Mouse (Mus musculus): Measurements from ENCODE around the gene Wdr59. TPM values are rescaled to one million over a fixed set of nuclear protein-coding genes. Genes with fewer than 3 reads are reported as not detected.

The Wdr59 gene
- polyA plus RNA-seq (2016; fragmentation: Nextera tagmentation; extraction: Ambion mirVana) = 5.4 and 6.6 TPM in 2 replicates

DNA sequence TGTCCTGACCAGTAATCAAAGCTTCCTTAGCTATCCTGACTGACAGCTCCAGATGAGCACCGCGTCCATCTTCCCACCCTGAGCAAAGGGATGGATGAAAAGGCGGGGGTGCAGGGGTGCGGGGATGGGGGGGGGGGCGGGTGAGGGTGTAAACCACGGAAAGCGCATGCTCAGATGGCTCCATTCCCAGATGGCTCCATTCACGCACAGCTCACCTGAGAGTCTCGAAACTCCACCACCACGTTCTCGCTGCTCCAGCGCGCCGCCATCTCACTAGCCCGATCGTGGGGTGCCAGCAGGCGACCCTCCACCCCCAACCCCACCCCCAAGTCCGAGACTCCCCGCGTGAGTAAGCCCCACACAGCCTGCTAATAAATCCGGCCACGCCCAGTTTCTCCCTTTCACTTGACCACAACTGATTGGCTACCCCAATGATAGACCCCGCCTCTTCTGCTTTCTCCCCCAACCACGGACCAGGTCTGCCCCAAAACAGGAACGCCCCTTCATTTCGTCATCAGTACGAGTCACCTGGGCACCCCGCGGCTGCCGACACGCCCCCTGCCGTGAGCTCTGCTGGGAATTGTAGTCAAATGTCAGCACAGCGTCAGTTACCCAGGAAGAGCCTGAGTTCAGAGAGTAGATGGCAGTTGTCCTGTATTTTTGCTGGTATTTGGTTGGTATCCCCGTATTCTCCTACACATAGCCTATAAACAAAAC, at the start of gene Wdr59:
Wdr59 (minus strand) TSS at position 380 of the 717 bp plus-strand sequence.
- Histone ChIP-seq H3K36me3 (replicated peaks) (peaks cover 4% of the 10 kb centered on the region; the same call in 1 of the 2 replicates), H3K4me1 (peaks cover 13% of the 10 kb centered on the region), H3K27me3 (replicated peaks; ENCODE audit: low read depth, poor library complexity, severe bottlenecking) (no peaks in the 10 kb centered on the region), H3K27ac (replicated peaks) (peak within 1 kb of the TSS; percentile 85), H3K4me3 (peak within 1 kb of the TSS; percentile 89), H3K9me3 (no peaks in the 10 kb centered on the region)
- DNase-seq (ENCODE audit: low spot score) = peak; percentile 97
- WGBS = under 1% methylated on average over 34 of the region's 34 CpGs

DNA sequence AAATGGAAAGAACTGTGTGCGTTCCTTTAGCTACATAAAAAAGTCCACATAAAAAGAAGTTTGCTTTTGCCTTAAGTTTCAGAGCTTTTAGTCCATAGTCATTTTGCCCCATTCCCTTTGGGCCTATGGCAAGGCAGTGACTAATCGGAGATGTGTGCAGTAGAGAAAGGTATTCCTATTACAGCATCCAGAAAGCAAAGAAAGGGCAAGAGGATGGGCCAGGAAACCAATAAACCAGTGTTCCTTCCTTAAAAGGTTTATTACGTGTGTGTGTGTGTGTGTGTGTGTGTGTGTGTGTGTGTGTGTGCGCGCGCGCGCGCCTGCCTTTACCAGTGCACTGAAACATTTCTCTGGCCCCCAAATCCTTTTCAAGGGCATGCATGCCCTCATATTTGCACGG, 49.8 kb upstream of the Wdr59 start:
- WGBS = 93% methylated on average over 10 of the region's 10 CpGs
- Histone ChIP-seq H3K36me3 (replicated peaks) (peaks cover 30% of the 10 kb centered on the region), H3K27me3 (replicated peaks; ENCODE audit: low read depth, poor library complexity, severe bottlenecking) (no peaks in the 10 kb centered on the region), H3K4me1 (peaks cover 44% of the 10 kb centered on the region), H3K27ac (replicated peaks) (no peak overlapping the region), H3K9me3 (no peaks in the 10 kb centered on the region), H3K4me3 (no peak overlapping the region)
- DNase-seq (ENCODE audit: low spot score) = no peak

DNA sequence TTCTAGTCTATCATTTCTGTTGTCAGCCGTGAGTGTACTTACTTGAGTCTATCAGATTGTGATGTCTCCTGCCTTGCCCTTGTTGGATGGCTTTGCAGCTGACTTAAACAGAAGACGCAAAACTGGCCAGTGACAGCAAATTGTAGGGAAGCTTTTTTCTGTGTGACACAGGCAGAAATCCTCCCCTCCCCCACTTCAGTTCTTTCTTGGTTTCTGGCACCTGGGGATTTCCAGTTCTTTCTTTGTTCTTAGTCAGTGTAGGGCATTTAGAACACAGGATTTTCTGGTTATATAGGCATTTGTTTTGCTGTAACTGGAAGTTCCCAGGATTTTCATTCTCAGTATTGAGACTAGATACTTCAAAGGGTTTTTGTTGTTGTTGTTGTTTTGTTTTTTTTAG, 48.5 kb upstream of the Wdr59 start:
- no peak for DNase-seq (ENCODE audit: low spot score)
- H3K4me1 ChIP-seq = peaks cover 55% of the 10 kb centered on the region
- H3K27ac ChIP-seq (replicated peaks) = no peak overlapping the region
- H3K4me3 ChIP-seq = no peak overlapping the region
- H3K27me3 ChIP-seq (replicated peaks; ENCODE audit: low read depth, poor library complexity, severe bottlenecking) = no peaks in the 10 kb centered on the region
- no peaks in the 10 kb centered on the region for H3K9me3 ChIP-seq
- H3K36me3 ChIP-seq (replicated peaks) = peaks cover 20% of the 10 kb centered on the region; the same call in 1 of the 2 replicates
- WGBS = 66% methylated on average over 2 of the region's 2 CpGs

DNA sequence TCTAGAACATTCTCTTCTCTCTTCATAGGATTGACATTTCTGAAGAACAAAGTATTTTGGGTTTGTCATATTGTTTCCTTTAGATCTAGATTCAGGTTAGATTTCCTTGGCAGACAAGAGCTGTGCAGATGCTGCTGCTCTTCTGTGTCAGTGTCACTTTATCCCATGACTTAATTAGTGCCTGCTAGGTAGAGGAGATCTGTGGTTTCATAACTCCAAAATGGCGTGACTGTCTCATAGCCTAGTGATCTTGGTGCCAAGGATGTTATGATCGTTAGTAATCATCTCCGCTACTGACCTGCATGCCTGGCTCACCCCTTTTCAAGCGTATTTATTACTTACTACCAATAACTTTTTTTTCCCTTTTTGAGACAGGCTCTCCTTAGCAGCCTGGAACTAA, 48.0 kb upstream of the Wdr59 start:
- WGBS = 89% methylated on average over 4 of the region's 4 CpGs
- Histone ChIP-seq H3K4me3 (no peak overlapping the region), H3K36me3 (replicated peaks) (peaks cover 16% of the 10 kb centered on the region; the same call in 1 of the 2 replicates), H3K9me3 (no peaks in the 10 kb centered on the region), H3K4me1 (peaks cover 55% of the 10 kb centered on the region), H3K27ac (replicated peaks) (no peak overlapping the region), H3K27me3 (replicated peaks; ENCODE audit: low read depth, poor library complexity, severe bottlenecking) (no peaks in the 10 kb centered on the region)
- no peak for DNase-seq (ENCODE audit: low spot score)

DNA sequence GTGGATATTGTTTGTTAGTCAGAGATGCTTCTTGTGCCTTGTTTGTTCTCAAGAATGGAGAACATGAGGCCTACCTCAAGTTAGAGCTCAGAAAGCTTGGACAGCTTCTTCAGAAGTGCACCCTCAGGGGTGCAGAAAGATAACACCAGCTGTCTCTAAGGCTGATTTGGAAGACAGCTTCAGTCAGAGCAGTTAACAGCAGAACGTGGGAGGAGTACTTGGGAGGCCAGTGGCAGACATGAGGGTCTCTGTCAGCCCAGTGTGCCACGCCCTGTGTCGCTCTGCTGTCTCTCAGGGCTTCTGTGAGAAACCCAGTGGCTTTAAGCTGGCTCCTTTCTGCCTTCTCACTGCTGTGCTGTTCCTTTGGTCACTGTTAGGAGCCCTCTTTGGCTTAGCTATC, 46.1 kb upstream of the Wdr59 start:
- Histone ChIP-seq H3K4me1 (peaks cover 48% of the 10 kb centered on the region), H3K4me3 (no peak overlapping the region), H3K9me3 (no peaks in the 10 kb centered on the region), H3K36me3 (replicated peaks) (peaks cover 12% of the 10 kb centered on the region; the same call in 1 of the 2 replicates), H3K27ac (replicated peaks) (peak overlapping the region; percentile 25; the same call in 1 of the 2 replicates), H3K27me3 (replicated peaks; ENCODE audit: low read depth, poor library complexity, severe bottlenecking) (no peaks in the 10 kb centered on the region)
- 68% methylated on average over 3 of the region's 3 CpGs for WGBS
- no peak for DNase-seq (ENCODE audit: low spot score)

DNA sequence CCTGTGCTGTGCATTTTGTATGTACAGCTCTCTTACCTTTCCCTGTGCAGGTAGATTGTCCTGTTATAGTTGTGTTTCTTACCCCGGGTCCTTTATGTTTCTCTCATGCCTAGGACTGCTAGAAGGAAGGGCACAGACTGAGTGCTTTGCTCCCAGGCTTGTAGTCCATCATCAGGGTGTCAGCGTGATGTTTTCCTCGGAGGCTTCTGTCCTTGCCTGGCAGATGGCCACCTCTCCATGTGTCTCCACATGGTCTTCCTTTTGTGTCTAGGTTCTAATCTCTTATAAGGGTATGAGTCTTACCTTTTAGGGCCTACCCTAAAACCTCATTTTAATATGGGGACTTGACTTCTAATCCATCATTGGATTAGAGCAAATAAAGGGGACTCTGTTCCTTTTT, 45.7 kb upstream of the Wdr59 start:
- Histone ChIP-seq H3K27ac (replicated peaks) (no peak overlapping the region), H3K4me3 (no peak overlapping the region), H3K4me1 (peaks cover 44% of the 10 kb centered on the region), H3K9me3 (no peaks in the 10 kb centered on the region), H3K27me3 (replicated peaks; ENCODE audit: low read depth, poor library complexity, severe bottlenecking) (no peaks in the 10 kb centered on the region), H3K36me3 (replicated peaks) (peaks cover 12% of the 10 kb centered on the region; the same call in 1 of the 2 replicates)
- 83% methylated on average over 3 of the region's 3 CpGs for WGBS
- DNase-seq (ENCODE audit: low spot score) = no peak

DNA sequence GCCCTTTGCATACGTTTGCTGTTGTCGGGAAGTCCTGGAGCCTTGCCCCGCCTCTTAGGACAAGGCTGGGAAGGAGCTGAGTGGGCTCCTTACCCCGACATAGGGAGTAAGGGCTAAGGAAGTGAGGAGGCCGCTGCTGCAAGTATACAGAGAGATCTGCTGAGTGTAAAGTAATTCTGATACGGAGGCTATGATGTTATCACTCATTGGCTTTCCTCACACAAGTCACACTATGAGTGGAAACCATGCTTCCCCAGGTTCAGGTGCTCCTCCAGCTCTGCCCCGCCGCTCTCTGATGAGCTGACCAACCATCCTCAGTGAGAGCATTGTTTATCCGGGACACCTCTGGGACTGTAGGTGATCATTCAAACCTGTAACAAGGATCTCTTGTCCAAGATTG, 44.4 kb upstream of the Wdr59 start:
- DNase-seq (ENCODE audit: low spot score) = no peak
- H3K4me1 ChIP-seq = peaks cover 34% of the 10 kb centered on the region
- H3K9me3 ChIP-seq = no peaks in the 10 kb centered on the region
- H3K27me3 ChIP-seq (replicated peaks; ENCODE audit: low read depth, poor library complexity, severe bottlenecking) = no peaks in the 10 kb centered on the region
- H3K27ac ChIP-seq (replicated peaks) = no peak overlapping the region
- 72% methylated on average over 9 of the region's 9 CpGs for WGBS
- H3K36me3 ChIP-seq (replicated peaks) = peaks cover 15% of the 10 kb centered on the region; the same call in 1 of the 2 replicates
- H3K4me3 ChIP-seq = no peak overlapping the region

DNA sequence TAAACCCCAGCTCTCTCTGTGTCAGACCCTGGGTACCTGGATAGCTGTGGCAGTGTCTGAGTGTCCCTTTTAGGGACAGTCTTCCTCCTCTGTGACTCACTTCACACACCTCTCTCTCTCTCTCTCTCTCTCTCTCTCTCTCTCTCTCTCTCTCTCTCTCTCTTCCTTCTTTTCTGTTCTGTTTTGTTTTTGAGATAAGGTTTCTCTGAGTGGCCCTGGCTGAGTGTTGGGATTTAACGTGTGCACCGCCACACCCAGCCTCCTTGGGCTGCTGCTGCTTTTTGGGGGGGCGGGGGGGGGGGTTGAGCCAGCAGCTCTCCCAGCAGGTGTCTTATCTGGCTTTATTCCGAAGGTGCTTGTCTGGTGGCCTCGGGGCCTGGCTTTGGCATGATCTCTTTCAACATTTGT, 43.9 kb upstream of the Wdr59 start:
- Histone ChIP-seq H3K4me1 (peaks cover 34% of the 10 kb centered on the region), H3K4me3 (no peak overlapping the region), H3K27me3 (replicated peaks; ENCODE audit: low read depth, poor library complexity, severe bottlenecking) (no peaks in the 10 kb centered on the region), H3K9me3 (no peaks in the 10 kb centered on the region), H3K36me3 (replicated peaks) (peaks cover 15% of the 10 kb centered on the region; the same call in 1 of the 2 replicates), H3K27ac (replicated peaks) (no peak overlapping the region)
- no peak for DNase-seq (ENCODE audit: low spot score)
- 49% methylated on average over 5 of the region's 5 CpGs for WGBS

DNA sequence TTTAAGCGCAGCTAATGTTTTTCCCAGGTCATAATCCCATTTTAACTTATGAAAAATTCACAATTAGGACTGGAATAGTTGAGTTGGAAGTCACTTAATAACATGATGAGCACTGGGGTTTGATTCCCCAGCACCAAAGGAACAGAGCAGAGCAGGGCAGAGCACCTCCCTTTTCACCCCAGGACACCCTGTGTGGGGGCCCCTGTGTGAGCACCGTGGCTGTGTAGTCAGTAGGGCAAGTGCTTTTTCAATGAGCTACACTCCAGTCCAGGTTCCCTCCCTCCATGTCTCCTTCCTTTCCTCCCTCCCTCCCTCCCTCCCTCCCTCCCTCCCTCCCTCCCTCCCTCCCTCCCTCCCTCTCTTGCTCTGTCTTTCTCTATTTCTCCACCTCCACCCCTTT, 42.2 kb upstream of the Wdr59 start:
- no peak for DNase-seq (ENCODE audit: low spot score)
- Histone ChIP-seq H3K4me3 (no peak overlapping the region), H3K27ac (replicated peaks) (no peak overlapping the region), H3K27me3 (replicated peaks; ENCODE audit: low read depth, poor library complexity, severe bottlenecking) (no peaks in the 10 kb centered on the region), H3K36me3 (replicated peaks) (peaks cover 15% of the 10 kb centered on the region), H3K4me1 (peaks cover 26% of the 10 kb centered on the region), H3K9me3 (no peaks in the 10 kb centered on the region)
- WGBS = 89% methylated on average over 2 of the region's 2 CpGs

DNA sequence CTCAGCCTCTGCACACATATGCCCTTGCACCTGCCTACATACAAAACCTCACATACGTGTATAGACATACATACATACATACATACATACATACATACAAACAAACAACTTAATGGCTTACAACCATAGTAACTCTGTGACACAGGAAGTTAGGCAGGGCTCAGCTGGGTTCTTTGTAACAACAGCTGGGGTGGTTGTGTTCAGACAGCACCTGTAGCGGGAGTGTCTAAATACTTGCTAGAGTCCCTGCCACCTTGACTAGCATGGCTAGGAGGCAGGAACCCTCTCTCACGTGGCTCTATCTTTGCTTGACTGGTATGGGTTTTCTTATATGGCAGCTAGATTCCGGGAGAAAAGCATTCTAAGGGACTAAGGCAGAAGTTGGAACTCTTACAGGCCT, 41.8 kb upstream of the Wdr59 start:
- no peak for DNase-seq (ENCODE audit: low spot score)
- peaks cover 25% of the 10 kb centered on the region for H3K4me1 ChIP-seq
- no peak overlapping the region for H3K4me3 ChIP-seq
- peaks cover 15% of the 10 kb centered on the region for H3K36me3 ChIP-seq (replicated peaks)
- WGBS = 93% methylated on average over 4 of the region's 4 CpGs
- H3K27me3 ChIP-seq (replicated peaks; ENCODE audit: low read depth, poor library complexity, severe bottlenecking) = no peaks in the 10 kb centered on the region
- no peaks in the 10 kb centered on the region for H3K9me3 ChIP-seq
- H3K27ac ChIP-seq (replicated peaks) = no peak overlapping the region

DNA sequence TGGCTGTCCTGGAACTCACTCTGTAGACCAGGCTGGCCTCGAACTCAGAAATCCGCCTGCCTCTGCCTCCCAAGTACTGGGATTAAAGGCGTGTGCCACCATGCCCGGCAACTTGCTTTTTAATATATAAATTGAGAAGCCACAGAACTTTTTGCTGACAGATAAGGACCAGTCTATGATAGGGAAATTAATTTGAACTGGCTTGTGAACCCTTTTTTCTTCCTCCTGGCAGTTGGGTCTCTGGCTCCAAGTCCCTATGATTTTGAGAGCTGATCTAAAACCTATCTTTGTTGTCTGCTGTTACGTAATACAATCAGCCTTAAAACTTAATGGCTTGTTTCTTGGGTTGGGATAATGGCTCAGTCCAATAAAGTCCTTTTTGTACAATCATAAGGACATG, 41.2 kb upstream of the Wdr59 start:
- no peak overlapping the region for H3K27ac ChIP-seq (replicated peaks)
- no peaks in the 10 kb centered on the region for H3K27me3 ChIP-seq (replicated peaks; ENCODE audit: low read depth, poor library complexity, severe bottlenecking)
- peaks cover 19% of the 10 kb centered on the region for H3K4me1 ChIP-seq
- 95% methylated on average over 5 of the region's 5 CpGs for WGBS
- no peak for DNase-seq (ENCODE audit: low spot score)
- no peak overlapping the region for H3K4me3 ChIP-seq
- H3K9me3 ChIP-seq = no peaks in the 10 kb centered on the region
- peaks cover 15% of the 10 kb centered on the region for H3K36me3 ChIP-seq (replicated peaks)

DNA sequence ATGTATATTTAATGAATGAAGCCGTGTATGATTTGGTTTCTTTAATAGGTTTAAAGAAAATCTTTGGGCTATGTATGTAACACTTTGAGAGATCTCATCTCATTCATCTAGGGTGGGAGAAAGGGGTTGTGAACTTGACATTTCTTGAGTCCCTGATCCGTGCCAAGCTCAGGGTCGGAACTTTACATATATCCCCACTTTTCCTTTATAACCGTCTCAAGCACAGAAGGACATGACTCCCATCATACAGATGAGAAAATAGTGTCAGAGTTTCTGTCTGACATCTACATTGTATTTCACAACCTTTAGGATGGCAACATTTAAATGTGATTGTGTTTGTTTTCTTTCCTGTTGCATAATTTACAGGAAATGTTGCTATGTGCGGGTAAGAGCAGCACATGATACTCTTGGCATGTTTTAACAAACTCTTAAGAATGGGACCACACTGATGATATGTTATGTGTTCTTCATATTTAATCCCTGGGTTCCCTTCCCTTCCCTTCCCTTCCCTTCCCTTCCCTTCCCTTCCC, 40.4 kb upstream of the Wdr59 start:
- H3K9me3 ChIP-seq = no peaks in the 10 kb centered on the region
- peaks cover 15% of the 10 kb centered on the region for H3K36me3 ChIP-seq (replicated peaks)
- peaks cover 12% of the 10 kb centered on the region for H3K4me1 ChIP-seq
- no peaks in the 10 kb centered on the region for H3K27me3 ChIP-seq (replicated peaks; ENCODE audit: low read depth, poor library complexity, severe bottlenecking)
- H3K4me3 ChIP-seq = no peak overlapping the region
- H3K27ac ChIP-seq (replicated peaks) = no peak overlapping the region
- no peak for DNase-seq (ENCODE audit: low spot score)
- WGBS = 94% methylated on average over 5 of the region's 5 CpGs

DNA sequence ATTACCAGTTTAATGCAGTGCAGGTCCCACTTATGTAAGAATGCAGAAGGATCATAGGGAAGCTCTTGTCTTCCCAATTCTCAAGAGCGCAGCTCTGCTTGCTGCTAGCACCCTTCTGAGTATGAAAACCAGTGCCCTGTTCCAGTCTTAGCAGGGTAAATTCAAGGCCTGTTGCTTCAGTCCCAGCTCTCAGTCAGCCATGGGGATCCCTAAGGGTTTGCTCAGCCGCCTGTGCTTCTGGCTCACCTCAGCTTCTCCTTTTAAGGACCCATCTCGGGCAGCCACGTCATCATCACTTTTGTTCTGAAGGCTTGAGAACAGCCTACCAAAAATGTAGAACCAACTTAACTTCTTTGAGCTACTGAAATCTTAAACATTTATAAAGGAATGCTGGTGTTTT, 39.9 kb upstream of the Wdr59 start:
- no peak for DNase-seq (ENCODE audit: low spot score)
- peaks cover 17% of the 10 kb centered on the region for H3K36me3 ChIP-seq (replicated peaks)
- WGBS = 94% methylated on average over 4 of the region's 4 CpGs
- H3K4me1 ChIP-seq = peaks cover 11% of the 10 kb centered on the region
- no peak overlapping the region for H3K4me3 ChIP-seq
- H3K27ac ChIP-seq (replicated peaks) = no peak overlapping the region
- no peaks in the 10 kb centered on the region for H3K9me3 ChIP-seq
- H3K27me3 ChIP-seq (replicated peaks; ENCODE audit: low read depth, poor library complexity, severe bottlenecking) = no peaks in the 10 kb centered on the region
